Mouse (Mus musculus): ENCODE measurements around the gene Ptpn14. TPM values are rescaled to one million over a fixed set of nuclear protein-coding genes. Genes with fewer than 3 reads are reported as not detected.

Ptpn14 gene
- total RNA-seq, 4 experiments from 2014 or later, result 11.1 to 14.7 (median 13.3) TPM

Other genes with a start within 250 kb of the Ptpn14 start
- under 1 TPM in 3 of 4 experiments, not detected in 1; 0.02 to 0.36 (median 0.11) TPM for gene Cenpf, start 40.2 kb upstream of the Ptpn14 start, total RNA-seq (2022)
- gene Smyd2, start 194.1 kb downstream of the Ptpn14 start, total RNA-seq (2022), result 100 to 1,000 TPM; 322 to 345 (median 328) TPM